Mouse (Mus musculus) lung, adult 2 months (tissue): Measurements from ENCODE around the gene Sptbn4.

ENCODE experiments used
- CTCF ChIP-seq: fragments of 200-500 bp; IDR thresholded peaks from 2 replicates; pipeline ENCODE4 v1.5.1; 2011; ENCODE audit warnings: mild to moderate bottlenecking, low read length, control low read depth; ENCODE audit not compliant: insufficient read depth
- POLR2A ChIP-seq: fragments of 200-500 bp; IDR thresholded peaks from 2 replicates; pipeline ENCODE4 v1.6.1; 2011; ENCODE audit warnings: low read depth, mild to moderate bottlenecking, control low read depth, low read length, borderline replicate concordance; ENCODE audit errors: extremely low read depth

DNA sequence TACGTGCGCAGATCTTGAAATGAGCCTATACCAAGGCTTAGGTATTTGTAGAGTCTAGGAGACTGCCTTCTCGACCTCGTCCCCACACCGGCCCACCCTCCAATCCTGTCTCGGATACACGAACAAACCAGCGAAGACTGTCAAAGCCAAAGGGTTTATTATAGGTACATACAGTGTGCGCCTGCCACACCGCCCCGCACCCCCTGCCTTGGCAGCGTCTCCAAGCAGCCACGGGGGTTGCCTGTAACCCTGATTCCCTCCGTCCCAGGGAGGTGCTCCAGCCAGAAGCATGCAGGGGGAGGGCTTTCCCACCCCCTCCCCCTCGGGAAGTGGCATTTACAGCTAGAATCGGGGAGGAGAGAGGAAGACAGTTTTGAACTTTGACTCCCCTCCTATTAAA, 91.2 kb downstream of the Sptbn4 start:
- TF ChIP-seq CTCF (no peak), POLR2A (0 out of 2 replicates have a peak, but pooled peaks have one; percentile 2)
